Mouse (Mus musculus): ENCODE measurements around the gene Klhl36.

Gene Klhl36

DNA sequence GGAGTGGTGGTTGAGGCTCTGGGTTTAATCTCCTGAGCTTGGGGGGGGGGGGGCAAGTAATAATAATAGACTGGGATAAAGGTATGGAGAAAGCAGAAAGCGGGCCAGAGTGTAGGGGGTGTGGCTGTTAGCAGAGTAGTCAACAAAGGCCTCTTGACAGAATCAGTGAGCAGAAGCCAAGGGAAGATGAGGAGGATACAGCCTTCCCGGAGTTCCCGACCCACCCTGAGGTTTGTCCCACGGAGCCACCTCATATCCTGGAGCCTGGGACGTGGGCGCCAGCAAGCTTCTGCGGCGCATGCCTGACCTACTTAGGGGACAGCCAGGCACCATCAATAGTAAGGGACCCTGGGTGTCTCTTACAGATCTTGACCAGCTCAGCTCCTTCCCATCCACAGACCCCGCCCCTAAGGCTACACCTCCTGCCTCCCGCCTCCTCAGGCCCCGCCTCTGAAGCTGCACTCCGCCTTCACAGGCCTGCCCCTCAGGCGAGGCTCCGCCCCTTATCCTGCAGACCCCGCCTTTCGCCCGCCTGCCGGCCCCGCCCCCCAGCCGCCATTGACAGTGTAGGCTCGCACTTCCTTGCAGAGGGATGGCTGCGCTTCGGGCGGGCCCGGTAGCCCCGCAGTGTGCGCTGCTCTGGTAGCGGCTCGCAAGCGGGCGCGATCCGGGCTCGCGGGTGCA, at the start of gene Klhl36:
Gene Klhl36, plus strand, starts transcription at position 561 of the 684 bp plus-strand sequence.
- DNase-seq: peak; percentile 99

DNA sequence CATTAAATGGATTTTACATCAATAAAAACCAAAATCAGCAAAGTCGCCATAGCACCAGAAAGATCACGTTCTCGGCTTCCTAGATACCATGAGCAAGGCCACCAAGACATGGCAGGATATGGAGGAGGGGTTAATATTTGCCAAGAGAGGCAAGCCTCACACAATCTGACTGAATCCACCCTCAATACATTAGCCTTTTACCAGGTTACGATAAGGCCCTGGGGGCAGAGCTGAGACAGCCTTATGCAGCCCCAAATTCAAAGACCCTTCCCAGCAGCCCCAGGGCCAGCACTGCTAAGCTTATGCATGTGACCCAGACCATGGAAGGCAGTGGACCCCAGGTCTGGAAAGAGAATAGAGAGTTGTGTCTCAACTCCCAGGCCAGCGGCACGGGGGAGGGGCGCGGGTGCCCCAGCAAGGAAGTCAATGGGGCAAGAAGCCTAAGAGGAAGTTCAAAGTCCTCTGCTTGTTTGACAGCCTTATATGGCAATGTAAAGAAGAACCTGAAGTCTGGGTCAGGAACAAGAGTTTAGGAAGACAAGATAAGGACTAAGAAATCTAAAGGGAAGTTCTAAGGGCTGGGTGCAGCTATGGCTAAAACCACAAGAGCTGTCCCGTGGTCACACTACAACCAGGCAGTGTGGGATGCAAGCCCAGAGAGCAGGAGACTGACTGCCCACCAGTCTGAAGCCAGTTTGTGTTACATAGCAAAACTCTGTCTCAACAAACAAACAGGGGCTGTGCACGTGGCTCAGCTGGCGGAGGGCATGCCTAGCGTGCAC, 49.2 kb upstream of the Klhl36 start:
- DNase-seq: peak; percentile 50 to 76

DNA sequence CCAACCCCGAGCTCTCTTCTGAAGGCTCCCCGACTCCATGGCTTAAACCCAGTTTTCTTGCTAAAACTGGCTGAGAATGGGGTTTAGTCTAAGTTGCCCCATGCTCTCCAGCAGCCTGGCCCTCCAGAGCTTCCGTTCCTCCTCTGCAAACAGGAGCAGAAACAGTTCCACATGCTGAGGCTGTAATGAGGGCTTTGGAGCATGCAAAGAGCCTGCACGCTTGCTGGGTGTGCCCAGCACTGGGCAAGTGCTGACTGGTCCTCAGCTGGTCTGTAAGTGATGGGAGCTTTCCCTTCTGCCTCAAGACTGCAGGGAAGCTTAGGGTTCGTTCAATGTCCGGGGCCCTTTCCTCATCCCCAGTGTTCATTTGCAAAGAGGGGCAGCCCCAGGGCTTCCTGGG, 45.8 kb upstream of the Klhl36 start:
- no peak for DNase-seq

DNA sequence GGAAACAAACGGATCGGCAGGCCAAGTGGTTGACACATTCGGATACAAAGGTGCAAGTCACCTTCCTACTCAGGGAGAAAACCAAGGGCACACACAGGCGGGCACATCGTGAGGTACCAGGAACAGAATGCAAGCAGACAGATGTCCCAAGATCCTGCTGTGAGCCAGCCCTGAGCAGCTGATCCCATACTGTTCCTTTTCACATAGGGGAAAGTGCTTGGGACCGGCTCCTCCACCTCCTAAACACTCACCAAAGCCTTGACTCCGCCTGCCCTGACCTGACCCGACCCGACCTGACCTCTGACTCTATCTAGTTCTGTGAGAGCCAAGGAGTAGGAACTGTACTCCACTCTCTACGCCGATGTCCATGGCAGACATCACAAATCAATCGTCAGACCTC, 44.6 kb upstream of the Klhl36 start:
- no peak for DNase-seq

DNA sequence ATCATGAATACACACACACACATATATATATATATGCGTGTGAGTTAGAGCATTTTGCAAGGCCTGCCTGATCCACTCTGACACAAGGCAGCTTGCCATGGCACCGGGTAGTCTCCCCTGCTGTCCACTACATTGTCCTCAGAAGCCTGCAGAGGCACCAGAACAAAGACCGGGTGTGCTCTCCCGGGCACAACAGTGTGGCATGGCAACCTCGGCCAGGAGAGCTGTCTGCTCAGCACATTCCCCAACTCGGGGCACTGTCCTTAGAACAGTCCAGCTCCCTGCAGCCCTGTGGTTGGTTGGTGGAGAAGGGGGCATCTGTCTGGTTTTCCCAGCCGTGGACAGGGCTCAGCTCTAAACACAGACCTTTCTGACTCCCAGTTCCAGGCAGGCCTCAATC, 42.8 kb upstream of the Klhl36 start:
- peak; percentile 71 to 91 for DNase-seq

DNA sequence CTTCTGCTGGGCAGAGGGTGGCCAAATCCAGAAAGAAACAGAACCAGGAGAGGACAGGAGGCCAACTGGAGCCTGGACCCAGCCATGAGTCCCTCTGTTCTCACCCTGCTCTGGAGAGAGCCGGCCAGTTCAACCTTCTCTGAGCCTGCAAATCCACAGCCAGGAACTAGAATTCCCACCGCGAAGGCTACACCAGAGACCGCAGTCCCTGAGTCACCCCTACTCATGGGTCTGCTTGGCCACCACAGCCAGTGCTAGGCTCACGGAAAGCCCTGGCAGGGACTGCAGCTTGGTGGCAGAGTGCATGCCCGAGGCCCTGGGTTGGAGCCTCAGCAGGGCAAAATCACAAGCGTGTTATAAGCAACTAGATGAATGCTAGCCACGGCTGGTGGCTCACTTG, 42.1 kb upstream of the Klhl36 start:
- DNase-seq: no peak

DNA sequence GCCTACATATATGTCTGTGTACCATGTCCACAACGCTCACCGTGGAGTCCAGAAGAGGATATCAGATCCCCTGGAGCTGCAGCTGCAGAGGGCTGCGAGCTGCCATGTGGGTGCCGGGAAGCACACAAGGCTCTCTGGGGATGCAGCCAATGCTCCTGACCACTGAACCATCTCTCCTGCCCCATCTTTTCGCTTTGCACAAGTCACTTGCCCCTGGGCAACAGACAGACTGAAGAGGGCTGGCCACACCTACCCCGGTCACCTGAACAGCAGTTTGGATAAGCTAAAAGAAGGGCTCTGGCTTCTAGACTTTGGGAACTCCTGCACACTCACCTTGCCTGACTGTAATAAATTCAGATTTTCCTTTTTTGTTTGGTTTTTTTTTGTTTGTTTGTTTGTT, 40.4 kb upstream of the Klhl36 start:
- peak; percentile 49 to 76 for DNase-seq

DNA sequence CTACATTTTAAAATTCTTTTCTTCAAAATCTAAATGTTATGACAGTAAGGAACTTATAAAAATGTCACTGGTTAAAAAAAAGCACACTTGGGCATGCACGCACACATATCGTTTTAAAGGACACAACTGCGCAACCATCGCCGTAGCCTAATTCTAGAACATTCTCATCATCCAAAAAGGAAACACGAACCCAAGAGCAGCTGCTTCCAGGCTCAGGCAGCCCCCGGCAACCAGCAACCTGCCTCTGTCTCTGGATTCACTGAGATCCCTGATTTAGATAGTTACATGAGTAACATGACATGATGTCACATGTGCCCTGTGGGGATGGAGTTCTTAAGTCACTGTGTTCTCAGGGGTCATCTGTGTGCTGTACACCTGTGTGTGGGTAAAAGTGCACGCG, 38.8 kb upstream of the Klhl36 start:
- no peak for DNase-seq

DNA sequence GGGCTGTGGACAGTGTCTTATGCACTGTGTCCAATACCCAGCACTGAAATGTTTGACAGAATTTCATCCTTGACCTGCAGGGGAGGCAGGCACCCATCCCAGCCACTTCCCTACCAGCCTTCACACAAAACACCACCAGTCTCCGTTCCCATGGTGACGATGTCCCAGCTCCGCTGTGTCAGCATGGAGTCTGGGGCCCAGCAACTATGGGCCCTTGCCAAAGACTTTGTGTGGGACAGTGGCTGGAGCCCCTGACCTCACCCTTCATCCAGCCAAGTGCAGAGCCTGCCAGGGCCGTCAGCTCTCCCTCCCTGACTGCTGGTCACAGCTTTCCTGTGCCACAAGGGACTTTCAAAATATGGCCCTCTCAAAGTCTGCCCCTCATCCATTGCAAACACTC, 38.0 kb upstream of the Klhl36 start:
- DNase-seq: peak; percentile 54 to 84

DNA sequence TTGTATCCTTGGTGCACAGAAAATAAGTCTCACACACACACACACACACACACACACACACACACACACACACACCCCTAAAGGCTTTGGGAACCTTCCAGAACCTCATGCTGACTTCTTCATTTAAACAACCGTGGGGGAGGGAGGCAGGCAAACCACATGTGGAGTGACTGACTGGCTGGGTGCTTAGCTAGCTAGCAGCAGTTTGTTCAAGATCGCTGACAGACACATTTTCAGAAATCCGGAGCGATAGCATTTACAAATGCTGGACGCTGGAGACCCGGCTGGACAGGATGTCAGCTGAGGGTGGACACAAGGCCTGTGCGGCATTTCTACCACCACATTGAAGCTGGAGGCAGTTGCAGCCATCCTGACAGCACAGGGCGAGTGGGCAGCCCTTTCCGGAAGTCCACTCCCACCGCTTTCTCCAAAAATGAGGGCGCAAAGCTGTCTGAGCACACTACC, 37.2 kb upstream of the Klhl36 start:
- peak; percentile 65 to 81 for DNase-seq

DNA sequence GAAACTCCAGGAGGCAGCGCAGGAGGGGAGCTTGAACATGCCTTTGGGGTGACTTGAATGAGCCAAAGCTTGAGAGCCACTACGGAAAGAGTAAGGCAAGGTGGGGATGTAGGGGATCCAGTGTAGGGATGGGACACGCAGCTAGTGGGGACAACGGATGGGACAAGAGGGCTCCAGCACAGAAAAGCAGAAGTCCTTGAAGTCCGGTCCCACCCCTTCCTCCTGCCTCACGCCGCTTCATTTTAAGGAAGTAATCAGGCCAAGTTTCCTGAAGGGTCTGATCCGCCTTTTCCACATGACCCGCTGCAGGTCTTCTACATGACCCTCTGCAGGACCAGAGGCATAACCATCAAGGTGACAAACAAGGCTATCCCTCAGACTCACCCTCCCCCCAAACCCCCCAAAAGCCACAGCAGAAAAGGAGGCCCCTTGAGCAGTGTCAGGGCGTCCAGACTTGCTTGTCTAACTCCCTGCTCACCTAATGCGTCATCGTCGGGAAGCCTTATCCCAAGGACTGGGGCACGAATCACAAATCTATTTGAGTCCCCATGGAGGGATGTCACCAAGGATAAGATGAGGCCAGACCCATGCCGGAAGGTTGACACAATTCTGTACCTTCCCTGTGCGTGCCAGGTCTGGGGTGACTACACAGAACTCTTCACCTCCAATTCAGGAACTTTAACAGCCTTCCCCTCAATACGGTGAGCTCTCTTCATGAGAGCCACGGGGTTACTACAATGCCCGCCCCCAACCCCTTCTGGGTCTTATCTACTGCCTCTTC, 35.9 kb upstream of the Klhl36 start:
- no peak for DNase-seq

DNA sequence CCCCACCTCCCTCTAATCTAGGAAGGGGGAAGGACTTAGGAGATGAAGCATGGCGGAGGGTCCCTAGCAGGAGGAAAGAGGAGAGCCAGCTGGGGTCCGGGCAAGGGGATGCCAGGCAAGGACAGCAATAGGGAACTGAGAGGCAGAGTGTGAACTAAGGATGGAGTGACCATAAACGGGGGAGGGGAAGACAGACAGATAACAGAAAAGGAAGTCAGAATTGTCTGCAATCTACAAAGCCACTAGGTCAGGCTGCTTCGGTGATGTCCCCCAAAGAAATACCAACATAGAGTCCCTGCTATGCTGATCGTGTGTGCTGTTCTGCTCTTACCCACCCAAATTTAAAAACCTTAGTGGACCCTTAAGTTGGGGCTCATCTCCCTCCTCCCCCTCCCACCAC, 35.1 kb upstream of the Klhl36 start:
- no peak for DNase-seq

DNA sequence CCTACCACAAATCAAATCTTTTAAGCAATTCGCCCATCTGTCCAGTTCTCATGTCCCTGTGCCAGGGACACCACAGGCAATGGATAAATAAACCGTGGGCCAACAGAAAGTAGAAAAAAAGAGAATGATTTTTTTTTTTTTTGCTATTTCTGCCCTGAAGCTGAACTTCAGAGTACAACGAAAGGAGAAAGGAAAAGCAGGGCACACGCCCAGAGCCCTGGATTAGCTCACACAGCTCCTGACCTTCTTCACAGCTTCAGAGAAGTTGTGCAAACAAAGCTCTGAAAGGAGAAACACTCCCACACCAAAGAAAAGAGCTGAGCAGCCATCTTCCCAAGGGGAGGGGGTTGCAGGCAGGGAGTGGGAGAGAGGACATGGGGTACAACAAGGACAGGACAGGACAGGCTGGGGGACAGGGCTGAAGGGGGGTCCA, 34.3 kb upstream of the Klhl36 start:
- no peak for DNase-seq

DNA sequence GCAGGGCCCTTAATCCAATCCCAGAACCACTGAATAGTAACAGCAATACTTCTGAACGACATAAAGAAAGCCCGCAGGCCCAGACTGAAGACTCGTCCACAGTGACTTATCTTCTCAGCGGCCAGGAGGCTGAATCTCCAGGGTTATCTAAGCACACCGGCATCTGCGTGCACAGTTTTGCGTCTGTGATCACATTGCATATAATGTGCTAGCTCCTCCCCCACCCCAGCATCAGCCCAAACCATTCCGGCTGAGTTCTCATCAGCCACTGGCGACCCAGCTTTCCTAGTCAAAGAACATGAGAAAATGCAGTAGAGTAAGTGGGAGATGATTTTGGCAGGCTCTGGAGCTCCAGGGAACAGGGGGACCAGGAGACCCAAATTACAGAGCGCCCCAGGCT, 33.1 kb upstream of the Klhl36 start:
- no peak for DNase-seq

DNA sequence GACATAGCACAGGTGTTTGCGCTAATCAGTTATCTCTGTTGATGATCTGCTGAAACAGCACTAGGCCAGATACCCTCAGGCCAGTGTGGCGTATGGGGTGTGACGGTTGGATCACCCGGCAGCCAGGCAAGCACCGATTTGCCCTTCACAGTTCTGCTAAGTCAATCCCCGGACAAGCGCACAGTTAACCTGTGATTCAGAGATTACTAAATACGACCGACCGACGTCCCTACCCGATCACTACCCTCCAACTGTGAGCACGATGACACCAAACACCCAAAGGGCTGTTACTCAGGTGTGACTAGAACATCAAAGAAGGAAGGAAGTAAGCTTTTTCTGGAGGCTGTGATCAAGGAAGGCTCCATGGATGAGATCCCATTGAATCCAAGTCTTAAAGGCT, 32.6 kb upstream of the Klhl36 start:
- no peak for DNase-seq

DNA sequence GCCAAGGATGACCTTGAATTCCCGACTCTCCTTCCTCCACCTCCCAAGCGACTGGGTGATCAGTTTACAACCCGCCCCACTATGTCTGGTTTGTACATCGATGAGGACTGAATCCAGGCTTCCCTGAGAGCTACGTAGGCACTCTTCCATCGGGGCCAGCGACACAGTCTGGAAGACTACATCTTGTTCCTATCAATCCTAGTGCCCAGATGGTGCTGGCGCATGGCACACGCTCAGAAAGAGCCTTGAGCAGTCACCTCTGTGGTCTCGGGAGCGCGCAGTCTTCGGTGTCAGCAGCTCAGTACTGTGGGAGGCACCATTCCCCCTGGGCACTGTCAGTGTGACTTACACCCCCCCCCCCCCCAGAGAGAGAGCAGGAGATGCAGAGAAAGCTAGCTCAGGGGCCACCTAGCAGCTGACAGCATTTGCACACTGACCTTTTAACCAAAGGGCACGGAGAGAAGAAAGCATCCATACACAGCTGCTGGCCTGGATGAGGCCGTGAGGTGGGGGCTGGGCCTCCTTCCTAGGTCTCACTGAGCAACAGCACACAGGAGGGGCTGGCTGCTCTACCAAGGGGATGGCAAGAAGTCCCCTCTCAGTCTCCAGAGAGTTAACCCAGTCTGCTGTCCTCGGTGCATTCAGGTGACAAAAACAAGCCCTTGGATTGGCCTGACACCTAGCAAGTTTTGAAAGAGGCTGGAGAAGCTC, 32.0 kb upstream of the Klhl36 start:
- no peak for DNase-seq

DNA sequence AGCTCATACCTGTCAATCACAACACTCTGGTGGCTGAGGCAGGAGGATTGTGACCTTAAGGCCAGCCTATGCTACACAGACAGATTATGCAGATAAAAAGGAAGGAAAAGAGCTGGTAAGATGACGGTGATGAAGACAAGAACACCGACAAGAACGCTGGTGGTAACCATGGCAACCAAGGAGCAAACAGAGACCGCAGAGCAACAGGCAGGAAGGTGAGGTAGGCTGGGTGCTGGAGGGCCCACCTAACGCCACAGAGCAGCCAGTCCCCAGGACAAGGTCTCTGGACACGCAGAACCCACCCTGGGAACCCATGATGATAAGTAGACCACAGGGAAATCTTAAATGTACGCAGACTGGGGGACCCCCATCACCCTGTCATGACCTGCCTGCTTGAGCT, 31.5 kb upstream of the Klhl36 start:
- DNase-seq: no peak

DNA sequence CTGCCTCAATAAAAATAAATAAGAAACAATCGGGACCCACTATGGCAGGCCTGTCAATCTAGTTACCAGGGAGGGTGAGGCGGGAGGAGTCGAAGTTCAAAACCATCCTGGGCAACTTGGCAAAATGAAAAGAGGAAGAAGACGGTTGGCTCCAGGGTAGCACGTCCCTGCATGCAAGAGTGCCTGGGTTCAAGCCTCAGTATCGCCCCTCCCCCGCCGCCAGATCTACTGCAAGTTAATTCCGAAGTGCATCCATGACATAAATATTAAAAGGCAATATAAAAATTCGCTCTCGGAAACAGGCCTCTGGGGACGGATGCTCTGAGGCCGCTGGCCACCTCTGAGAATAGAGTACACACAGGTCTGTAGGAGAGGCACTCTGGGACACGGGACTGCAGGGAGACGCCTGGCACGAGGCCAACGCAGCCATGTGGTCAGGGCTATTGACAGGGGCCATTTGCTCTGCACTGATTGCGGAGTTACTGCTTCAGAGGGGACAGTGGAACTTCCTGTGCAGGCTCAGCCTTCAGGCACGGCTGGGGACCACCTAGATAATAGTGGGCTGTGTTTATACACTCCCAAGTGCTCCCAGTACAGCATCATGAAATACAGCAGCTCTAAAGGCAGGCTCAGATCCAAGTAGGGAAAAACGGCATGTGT, 30.6 kb upstream of the Klhl36 start:
- peak; percentile 93 to 94 for DNase-seq

DNA sequence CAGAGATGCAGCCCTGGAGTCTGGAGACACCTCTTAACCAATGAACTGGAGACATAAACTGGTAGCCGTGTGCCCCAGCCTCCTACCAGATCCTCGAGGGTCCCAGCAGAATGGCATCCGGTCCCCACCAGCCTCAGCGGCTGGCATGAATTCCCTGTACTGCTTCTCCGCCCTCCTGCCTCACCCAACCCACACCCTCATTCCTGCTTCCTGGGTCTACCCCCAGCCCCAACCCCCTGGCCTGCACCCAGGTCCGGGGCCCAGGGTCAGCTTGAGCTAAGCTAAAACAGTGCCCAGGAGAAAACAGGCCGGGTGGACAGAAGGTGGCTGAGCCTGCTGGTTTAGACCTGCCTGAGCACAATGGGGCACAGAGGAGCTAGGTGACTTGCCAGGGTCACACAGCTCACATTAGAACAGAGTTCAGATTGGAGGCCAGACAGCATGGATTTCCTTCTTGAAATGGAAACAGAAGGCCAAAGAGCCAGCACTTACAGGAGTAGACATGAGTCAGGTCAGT, 29.9 kb upstream of the Klhl36 start:
- DNase-seq: peak; percentile 25 to 67

DNA sequence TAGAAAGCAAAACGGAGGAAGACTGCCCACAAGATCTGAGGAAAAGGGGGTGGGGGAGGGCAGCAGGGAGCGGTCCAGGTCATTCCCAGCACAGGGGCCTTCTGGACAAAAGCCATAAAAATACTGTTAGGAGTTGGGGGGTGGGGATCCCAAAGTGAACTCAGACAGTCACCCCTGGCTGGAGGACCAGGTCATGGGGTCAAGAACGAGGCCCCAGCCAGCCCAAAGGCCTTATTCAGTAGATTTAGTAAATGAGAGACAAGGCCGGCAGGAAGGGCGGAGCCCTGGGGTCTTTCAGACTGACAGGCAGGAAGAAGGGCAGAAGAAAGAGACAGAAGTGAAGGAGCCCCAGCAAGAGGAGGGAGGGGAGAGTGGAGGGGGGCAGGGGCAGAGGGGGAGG, 29.1 kb upstream of the Klhl36 start:
- peak; percentile 31 to 65 for DNase-seq

DNA sequence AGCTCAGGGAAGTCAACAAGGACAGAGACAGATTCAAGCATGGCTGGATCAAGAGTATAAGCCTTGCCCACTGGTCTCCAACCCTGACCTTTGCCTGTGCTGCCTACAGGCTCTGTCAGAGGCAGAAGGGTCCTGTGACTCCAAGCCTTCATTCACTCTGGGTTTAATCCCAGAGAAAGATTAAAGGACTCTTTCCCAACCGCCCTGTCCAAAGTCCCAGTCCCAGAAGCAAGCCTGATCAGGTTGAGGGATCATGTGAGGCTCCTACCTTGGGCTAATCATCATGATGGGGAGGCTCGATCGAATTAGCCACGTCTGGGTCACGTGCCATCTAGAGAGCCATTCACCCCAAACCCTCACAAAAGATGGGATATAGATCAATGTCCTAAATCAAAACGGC, 27.4 kb upstream of the Klhl36 start:
- DNase-seq: peak; percentile 56 to 83

DNA sequence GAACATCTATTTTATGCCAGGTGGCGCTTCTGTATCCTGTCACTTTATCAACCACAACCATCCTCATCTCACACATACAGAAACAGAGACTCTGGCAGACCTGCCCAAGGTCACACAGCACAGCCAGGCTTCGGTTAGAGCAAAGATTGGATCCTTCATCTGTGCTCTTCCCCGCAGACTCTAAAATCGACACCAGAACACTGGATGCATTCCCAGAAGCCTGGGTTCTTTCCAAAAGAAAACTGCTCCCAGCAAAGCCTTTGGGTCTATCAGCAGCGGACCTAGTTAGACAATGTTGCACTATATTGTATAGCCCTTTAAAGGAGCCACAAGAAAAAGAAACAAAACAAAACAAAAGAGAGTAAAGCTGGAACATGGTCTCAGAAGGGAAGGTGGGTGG, 26.8 kb upstream of the Klhl36 start:
- DNase-seq: no peak
